Mouse (Mus musculus) cerebellum, postnatal 10 days (tissue): ENCODE results near the gene Snx5.
A peak's percentile ranks its signal among the peaks of the same experiment; 100 is the strongest.

Experiments used
- DNase-seq, 2 experiments: peaks; one replicate each; pipeline ENCODE4 v3.0.0; 2021; ENCODE audit warnings: mixed read lengths in 2 of 2

Gene Snx5

DNA sequence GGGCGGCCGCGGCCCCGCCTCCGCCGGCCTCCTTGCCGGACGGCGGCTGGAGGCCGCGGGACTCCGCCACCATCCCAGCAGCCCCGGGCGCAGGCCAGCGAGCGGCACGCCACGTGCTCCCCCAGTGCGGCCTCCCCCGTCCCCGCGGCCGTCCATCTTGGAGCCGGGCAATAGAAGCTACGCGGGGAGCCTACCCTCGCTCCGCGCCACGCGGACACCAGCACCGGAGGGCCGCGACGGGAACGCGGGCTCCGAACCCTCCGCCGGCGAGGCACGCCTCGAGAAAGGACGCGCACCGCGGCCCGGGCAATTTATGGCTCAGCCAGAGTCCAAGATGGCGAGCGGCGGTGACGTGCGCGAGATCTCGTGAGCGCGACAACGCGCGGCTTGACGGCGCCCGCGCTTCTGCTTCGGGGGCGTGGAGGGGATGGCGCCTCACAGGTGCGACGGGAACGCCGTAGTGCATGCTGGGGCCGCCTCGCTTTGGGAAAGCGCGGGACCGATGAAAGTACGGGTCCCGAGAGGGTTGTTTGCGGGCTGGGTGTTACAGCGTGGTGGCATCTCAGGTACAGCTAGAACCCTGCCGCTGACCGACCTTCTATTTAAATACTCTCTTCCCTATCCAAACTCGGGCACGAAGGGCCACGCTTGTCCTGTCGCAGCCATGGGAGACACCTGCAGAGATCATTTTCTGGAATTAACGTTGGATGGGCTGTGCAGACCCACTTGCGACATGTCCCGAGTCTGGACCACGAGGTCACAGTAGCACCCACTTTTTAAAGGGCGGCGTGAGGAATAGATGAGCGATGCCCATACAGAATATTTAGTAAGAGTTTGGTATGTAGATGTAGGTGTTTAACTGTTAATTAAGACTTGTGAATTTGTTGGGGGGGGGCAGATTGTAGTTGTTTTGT is at the start of gene Snx5, which contains the start of gene Mgme1:
Gene Snx5, minus strand, starts transcription at position 400 of the 914 bp plus-strand sequence.
Gene Mgme1, plus strand, starts transcription at position 157 of the 914 bp plus-strand sequence.
- peak; percentile 96 for DNase-seq

DNA sequence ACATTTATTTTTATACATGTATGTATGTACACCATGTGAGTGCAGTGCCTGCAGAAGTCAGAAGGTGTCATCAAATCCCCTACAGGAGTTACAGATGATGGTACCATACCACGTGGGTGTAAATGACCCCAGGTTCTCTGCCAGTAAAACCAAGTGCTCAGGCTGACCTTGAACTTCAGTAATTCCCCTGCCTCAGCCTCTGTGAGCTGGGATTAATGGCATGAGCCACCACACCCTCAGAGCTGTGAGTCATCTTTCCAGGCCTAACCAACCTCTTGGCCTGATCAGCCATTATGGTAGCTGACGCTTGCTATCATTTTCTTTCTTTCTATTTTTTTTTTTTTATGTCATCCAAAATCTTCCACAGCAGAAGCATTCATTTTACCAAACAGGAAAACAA is 40.7 kb upstream of the Snx5 start:
- no peak for DNase-seq

DNA sequence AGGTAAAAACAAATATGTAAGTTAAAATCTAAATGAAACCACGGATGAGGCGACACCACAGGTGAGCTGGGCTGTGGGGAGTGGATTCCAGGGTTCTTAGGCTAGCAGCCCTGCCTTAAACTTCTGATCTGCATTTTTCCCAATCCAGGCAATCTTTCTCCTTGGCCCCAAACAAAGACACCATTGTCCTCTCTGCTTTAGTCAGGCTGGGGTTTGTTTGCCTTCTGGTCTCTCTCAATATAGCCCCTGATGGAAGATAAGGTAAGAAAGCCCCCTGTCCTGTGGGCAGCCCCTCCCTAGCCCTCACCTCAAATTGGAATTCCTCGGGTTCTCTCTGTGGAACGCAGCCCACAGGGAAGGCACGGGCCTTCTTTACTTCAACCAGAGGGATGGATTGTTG is 39.6 kb upstream of the Snx5 start:
- no peak for DNase-seq

DNA sequence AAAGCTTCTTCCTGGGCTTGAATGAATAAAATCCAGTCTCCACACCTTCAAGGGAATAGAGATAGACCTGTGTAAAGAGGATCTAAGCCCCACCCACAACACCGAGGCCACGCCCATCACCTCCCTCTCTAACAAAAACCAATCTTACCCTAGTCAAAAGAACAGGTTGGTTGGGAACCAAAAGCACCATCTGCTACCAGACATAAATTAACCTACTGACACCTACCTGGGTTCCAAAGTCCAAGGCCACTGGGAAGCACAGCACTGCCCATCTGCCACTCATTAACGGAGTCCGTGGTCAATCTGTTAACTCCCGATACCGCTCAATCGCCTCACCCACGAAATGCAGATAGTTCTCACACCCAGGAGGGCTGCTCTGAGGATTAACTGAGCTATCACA is 37.9 kb upstream of the Snx5 start:
- peak; percentile 69 to 77 for DNase-seq

DNA sequence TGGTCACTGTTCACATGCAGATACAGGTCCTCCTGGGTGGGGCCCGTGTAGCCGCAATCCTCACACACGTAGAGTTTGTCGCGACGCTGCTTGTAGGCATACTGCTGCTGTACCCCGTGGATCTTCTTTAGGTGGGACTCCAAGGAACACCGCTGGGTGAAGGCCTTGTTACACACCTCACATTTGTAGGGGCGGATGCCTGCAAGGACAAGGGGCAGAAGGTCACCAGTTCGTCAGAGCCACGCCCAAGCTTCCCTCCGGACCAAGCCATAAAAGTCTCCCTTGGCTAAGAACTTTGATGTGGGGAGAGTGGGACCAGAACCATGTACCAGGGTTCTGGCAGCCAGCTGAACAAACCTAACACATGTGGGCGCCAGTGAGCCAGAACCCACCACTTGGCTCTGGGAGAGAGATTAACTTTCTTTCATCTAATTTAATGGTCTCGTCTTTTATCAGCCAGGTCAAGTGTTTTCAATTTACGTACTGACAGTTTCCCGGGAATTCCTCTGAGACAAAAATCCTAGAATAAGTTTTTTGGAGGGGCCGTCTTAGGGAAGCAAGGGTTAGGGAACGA is 35.1 kb upstream of the Snx5 start:
- DNase-seq: no peak

DNA sequence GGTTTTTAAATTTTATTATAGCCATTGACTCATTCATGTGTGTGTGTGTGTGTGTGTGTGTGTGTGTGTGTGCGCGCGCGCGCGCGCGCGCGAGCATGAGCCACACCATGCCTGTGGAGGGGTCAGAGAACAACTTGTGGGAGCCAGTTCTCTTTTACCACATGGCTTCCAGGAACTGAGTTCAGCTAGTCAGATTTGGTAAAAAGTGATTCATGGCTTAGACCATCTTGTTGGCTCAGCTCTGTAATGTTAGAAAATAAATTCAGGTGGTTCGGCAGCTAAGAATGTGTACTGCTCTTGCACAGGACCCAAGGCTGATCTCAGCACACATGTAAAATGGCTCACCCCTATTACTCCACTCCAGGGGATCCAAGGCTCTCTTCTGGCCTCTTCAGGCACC is 30.4 kb upstream of the Snx5 start:
- no peak for DNase-seq

DNA sequence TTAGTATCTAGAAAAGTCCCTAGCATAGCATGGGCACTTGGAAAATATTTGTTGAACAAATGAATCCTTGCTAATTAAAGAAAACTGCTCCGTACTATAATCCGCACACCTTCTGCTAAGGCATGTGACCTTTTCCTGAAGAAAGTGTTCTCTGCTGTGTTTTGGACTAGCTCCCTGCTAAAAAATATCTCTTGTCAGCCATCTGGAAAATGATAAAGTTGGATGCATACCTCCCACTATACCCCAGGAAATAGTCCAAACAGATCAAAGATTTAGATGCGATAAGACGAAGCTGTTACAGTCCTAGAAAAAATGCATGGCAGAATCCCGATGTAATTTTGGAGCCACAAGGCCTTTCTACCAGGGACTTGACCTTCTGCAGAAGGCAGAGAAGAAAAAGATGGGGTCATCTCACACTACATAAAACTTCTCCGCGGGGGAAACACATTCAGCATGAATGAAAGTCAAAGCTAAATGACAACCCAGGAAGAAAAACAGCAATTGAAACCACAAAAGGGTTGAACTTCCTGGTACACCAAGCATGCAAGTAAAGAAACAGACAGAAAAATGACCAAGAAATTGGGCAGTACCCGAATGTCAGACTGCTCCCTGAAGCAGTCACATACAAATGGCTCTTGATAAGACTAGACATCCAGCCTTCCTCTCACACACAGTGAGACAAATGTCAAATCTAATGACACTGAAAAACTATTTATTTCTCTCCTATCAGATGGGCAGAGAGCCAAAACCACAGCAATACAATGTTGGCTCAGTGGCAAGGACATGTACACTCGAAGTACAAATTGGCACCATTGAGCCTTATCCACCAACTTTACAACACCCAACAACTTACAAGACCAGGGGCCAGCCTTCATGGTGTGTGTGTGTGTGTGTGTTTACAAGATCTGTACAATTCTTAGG is 29.3 kb upstream of the Snx5 start:
- DNase-seq: no peak

DNA sequence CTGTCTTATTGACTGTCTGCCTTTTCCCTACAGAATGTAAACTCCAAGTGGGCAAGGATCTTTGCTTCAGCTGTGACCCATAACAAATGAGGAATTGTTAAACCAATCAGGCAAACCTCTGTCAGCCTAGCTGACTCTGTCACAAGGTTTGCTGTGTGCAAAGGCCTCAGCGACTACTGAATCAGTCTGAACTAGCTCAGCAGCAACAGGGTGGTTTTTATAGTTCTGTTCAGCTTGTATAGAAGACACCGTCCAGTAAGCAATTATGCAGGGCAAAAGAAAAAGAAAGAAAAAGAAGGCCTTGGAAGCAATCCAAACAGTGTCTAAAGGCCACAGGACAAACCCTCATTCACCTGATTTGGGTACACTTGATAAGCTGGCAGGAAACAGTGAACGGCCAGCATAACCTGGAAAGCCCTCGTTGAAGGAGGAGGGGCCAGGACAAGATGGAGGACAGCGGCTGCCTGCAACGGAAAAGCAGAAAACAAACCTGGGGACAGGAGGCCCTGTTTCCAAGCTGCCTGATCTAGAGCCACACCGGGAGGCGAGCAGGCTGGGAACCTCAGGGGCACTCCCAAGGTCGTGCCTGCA is 24.5 kb upstream of the Snx5 start:
- no peak for DNase-seq

DNA sequence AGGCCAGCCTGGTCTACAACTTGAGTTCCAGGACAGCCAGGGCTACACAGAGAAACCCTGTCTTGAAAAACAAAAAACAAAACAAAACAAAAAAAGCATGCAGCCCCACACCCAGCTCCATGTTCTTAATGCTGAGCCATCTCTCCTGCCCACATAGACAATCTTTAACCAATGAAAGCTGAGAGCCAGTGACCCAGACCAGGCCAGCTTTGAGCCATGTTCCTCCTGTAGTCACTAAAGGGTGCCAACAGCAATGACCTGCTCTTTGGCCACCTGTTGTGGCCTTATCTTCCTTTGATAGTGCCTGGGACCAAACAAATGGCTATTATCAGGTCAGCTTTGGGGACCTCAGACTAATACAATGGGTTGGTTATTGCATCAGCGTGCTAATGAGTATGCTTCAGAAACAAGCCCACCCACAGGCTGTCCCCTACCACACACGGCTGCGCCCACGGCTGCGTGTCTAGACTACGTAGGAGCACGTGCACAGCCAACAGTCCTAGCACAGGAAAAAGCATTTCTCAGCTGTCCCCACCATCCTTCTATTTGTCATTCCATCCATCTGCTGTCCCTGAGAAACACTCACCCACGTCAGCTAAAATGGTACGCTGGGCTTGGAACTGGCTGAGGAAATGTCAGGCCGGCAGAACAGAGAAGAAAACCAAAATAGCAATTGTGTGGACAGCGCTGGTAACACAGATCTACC is 21.0 kb upstream of the Snx5 start:
- no peak for DNase-seq

DNA sequence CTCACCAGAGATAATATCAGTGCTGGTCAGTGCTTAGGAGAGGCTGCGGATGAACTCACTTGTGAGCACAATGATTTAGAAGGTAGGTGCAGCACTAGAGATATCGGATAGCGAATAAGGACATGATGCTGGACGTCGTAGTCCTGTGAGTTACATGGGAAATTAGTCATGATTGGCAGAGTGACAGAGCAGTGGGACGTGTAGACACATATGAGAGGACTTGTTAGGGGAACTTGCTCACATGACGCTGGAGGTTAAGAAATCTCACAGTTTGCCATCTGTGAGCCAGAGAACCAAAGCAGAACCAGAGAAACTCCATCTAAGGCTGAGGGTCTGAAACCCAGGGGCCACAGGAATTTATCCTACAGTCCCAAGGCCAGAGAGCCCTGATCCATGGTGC is 19.6 kb upstream of the Snx5 start:
- DNase-seq: no peak

DNA sequence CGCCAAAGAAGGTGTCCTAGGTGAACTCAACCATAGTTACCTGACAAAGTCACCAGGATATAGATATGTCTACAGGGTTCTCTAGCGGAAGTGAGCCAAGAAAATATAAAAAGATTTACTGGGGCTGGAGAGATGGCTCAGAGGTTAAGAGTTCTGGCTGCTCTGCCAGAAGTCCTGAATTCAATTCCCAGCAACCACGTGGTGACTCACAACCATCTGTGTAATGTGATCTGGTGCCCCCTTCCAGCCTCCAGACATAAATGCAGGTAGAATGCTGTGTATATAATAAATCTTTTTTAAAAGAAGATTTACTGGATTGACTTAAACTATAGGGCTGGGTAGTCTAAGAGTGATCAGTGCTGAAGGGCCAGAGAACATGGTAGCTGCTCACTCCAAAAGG is 10.7 kb upstream of the Snx5 start:
- no peak for DNase-seq

DNA sequence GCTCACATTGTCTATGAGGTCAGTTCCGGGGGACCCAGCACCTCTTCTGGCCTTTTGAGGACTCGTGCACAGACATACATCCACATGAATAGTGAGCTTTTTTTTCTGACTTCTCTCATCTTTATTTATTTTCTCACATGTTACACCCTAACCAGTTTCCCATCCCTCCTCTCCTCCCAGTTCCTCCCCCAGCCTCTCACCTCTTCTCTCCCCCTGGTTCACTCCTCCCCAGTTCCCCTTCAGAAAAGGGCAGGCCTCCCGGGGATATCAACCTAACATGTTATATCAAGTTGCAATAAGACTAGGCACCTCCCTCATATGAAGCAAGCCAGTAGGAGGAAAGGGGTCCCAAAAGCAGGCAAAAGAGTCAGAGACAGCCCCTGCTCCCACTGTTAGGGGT is 9.9 kb upstream of the Snx5 start:
- no peak for DNase-seq

DNA sequence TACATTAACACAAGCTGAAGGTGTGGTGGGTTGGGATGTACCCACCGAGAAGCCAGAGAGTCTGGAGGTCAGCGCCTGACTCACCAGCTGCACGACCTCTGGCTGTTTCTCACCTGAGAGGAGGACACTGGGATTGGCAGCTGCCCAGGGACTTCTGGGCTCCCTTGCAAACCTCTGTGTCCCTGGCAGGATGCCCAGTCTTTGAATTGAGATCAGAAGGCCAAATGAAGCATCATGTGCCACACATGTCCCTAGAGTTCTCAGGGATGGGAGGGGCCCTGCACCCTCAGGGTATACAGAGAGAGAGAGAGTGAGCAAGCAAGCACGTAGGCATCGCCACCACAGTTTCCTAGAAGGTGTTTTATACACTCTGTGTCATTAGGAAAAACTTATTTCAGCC is 9.0 kb upstream of the Snx5 start:
- DNase-seq: peak; percentile 45 to 46

DNA sequence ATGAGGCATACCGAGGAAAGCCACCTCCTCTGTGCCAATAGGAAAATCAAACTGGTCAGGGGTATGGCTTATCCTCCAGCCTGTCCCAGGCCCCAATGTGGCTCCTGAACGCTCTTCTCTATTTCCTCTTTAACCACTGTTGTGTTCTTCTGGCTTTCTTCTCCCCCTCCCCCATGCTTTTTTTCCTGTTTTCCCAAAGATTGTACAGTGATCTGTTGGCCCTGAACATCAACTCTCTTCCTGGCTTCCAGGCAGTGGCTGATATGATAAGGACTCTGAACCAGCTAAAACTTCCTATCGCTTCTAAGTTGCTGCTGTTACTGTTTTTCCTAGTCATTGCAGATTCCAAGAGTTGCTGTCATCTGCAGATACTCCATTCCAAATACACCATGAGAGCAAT is 6.2 kb upstream of the Snx5 start:
- DNase-seq: no peak

DNA sequence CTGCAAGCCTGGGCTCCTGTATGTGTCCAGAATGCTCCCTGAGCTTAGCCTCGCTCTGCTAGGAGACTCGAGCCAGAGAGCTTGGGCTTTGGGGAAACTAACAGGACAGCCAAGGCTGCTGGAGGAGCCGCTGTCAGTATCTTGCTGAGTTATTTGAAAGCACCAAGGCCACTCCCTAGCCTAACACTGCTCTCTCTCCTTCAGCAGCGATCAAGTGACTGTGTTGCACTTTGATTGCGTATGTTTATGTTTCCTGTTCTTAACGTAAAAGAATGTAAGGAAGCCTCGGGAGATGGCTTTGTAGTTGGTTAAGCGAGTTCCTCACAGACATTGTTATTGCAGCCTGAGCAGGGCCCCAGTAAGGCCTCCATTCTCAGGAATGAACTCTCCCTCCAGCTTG is 4.0 kb upstream of the Snx5 start:
- DNase-seq: no peak

DNA sequence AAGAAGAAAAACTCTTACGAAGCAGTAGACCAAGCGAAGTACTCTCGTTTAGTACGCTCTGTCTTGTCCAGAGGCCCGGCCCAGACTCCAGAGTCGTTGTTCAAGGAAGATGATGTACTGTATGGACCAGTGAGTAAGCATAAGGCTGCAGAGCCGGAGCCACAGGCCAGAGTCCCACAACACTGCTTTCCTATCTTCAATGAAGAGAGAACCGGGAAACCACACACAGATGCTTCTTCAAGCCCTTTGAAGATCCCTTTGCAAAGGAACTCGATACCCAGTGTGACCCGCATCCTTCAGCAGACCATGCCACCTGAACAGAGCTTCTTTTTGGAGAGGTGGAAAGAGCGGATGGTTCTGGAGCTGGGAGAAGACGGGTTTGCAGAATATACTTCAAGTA is 1.4 kb upstream of the Snx5 start:
- no peak for DNase-seq

DNA sequence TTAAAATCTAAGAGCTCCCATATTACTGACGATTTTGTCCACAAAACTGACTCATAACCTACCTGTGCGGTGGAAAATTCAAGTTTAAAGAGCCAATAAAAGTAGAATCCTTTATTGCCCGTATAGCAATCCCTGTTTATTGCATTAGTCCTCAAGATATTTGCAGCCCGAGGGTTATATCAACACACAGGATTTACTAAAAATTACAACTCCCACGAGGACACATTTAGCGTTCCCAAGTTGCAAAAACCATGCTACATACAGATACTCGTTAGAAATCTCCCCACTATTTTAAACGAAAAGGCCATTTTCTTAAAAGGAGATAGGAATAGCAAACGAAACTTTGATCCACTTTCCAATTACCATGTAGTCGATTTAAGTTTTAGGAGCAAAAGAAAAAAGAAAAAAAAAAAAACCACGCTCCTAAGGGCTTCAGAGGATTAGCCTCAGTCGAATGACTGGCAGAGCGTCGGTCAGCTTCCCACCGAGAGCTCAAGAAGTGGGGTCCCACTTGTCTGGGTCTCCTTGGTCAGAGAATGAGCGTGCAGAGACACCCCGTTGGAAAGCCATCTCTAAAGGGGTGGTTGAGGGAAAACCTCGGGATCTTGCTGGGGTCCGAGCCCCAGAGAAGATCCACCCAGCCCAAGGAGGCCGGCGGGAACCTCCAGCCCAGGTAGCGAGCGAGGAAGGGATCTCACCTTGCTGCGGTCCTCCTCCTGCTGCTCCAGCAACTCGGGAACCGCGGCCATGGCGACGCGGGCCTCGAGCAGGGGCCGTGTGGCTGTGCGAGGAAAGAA is 829 bp downstream of the Snx5 start:
- DNase-seq: no peak

DNA sequence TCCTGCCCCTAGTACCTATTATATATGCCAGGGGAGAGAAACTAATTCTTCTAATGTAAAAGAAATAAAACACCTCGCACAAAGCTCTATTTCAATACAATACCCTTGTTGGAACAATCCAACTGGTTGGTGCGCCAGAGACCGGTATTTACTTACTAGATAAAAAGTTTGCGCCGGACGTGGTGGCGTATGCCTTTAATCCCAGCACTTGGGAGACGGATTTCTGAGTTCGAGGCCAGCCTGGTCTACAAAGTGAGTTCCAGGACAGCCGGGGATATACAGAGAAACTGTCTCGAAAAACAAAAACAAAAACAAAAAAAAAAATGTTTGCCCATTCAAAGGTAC is 1.4 kb downstream of the Snx5 start:
- peak in 1 of 2 experiments; percentile 16 for DNase-seq

DNA sequence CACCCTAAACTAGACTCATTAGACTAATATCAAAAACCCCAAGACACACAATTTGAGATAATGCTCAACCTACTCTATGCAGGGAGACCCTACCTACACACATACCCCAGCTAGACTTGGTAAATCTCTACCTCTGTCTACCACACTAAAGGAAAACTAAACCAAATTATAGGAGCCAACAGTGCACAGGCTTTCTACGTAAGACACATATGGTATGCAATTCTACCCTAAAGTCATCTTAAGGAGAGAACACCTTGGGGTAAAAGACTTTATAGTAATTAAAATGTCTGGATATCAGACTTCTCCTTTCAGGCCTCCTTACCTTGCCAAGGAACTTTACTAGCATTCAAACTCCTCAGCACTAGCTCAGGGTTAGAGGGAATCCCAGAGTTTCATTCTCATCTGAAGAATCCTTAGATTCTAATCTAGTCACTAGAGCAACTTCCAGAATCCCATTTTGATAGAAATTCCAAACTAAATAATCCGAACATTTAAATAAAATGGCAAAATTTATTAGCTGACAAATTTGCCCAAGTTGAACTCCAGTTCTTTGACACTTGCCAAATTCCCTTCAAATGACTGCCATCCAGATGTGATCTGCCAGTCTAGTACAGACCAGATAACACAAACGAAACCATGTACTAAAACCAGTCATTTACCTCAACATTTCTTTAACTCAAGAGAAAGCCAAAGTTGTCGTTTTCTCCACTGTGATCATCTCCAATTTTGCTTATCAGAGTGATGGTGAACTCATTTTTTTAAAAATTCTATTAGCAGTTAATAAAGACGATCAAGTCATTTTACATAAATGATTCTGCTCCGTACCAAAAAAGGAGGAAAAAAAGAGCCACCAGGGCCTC is 2.0 kb downstream of the Snx5 start:
- DNase-seq: no peak

DNA sequence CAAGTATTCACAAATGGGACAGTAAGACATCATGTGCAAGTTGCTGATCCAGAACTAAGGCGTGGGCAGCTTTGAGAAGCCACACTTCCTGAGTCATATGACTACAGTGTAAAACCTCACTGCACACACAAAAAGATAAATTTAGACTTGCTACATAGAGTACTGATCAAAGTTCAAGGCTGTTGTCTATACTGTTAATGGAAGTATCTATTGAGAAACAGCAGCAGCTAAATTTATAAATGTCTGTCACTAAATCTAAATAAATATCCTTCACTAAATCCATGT is 3.0 kb downstream of the Snx5 start:
- no peak for DNase-seq
